10 mouse cellular contexts compared by ENCODE assay signal in the genomic region with DNA sequence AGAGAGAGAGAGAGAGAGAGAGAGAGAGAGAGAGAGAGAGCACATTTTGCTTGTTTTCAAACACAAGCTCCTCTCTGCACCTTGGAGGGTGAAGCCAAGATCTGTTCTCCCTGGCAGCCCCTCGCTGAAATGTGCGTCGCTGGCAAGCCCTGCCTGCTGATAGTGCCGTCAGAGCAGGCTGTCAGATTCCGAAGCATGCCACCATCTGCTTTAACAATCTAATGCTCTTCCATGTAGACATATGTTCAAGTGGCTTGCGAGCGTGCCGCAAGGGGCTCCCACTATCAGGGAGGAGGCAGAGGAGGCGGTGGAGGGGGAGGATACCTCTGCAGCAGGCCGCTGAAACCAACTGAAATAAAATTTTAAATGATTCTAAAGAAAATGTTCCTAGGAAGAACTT.
DNase-seq lines count a peak whose midpoint lies in the region; ATAC-seq and TF ChIP-seq lines count a peak whose summit lies in the region.
"Had no signal": no experiment of that assay in that cellular context is flagged by ENCODE, and none has a peak within 500 bp of the region (broad histone marks: within the 10 kb centered on the region; RNA-seq: fewer than 3 reads in every experiment).

No protein-coding gene starts in this region.

- H3K4me1 ChIP-seq in heart, embryonic 16.5 days (ENCODE audit: control insufficient read depth, insufficient read depth, low read length): peaks cover 33% of the 10 kb centered on the region
- H3K4me1 ChIP-seq in neural tube, embryonic 14.5 days (ENCODE audit: control insufficient read depth, insufficient read depth, low read length): peaks cover 6% of the 10 kb centered on the region; the same call in 1 of the 2 replicates
- H3K4me1 ChIP-seq in kidney, embryonic 16.5 days (ENCODE audit: insufficient read depth, low read length): peaks cover 25% of the 10 kb centered on the region

- WGBS in heart, embryonic 16.5 days: 26% methylated on average over 10 of the region's 10 CpGs
- WGBS in neural tube, embryonic 14.5 days: 23% methylated on average over 10 of the region's 10 CpGs
- 56% methylated on average over 10 of the region's 10 CpGs for WGBS in kidney, embryonic 16.5 days

- peak overlapping the region; percentile 55 for H3K4me2 ChIP-seq in heart, embryonic 16.5 days (ENCODE audit: low read depth, low read length)
- H3K4me2 ChIP-seq in neural tube, embryonic 14.5 days (ENCODE audit: low read depth, low read length): peak overlapping the region; percentile 3; the same call in 1 of the 2 replicates
- no peak overlapping the region for H3K4me2 ChIP-seq in kidney, embryonic 16.5 days (replicated peaks; ENCODE audit: low read depth, low read length)

- H3K36me3 ChIP-seq in heart, embryonic 16.5 days (ENCODE audit: control insufficient read depth, insufficient read depth): no peaks in the 10 kb centered on the region
- H3K36me3 ChIP-seq in neural tube, embryonic 14.5 days (ENCODE audit: control insufficient read depth, insufficient read depth, low read length): no peaks in the 10 kb centered on the region
- H3K36me3 ChIP-seq in kidney, embryonic 16.5 days (ENCODE audit: insufficient read depth, low read length): no peaks in the 10 kb centered on the region

- no peak for ATAC-seq in heart, embryonic 16.5 days (replicated peaks; ENCODE audit: extremely low read depth, insufficient read depth, low FRiP score)
- ATAC-seq in neural tube, embryonic 14.5 days (ENCODE audit: low read depth): no peak
- no peak for ATAC-seq in kidney, embryonic 16.5 days (ENCODE audit: low FRiP score, low TSS enrichment)

- H3K27me3 ChIP-seq in heart, embryonic 16.5 days (ENCODE audit: control insufficient read depth, insufficient read depth, low read length): 0 out of 2 replicates have a peak, but pooled peaks cover 2% of the 10 kb centered on the region
- H3K27me3 ChIP-seq in neural tube, embryonic 14.5 days (ENCODE audit: control insufficient read depth, insufficient read depth, low read length): no peaks in the 10 kb centered on the region
- no peaks in the 10 kb centered on the region; the same call in 1 of the 2 replicates for H3K27me3 ChIP-seq in kidney, embryonic 16.5 days (ENCODE audit: insufficient read depth, low read length)

- TF ChIP-seq CTCF in layer of hippocampus, adult 2 months (conservative IDR thresholded peaks at IDR 0.05): no peak

- no peak for DNase-seq in heart, postnatal 25 days (ENCODE audit: low spot score)
- DNase-seq in cerebellum, adult 9-10 months: peak; percentile 80
- DNase-seq in layer of hippocampus, adult 2 months (ENCODE audit: low spot score in 2 of 2): peak; percentile 41 to 71
- DNase-seq in gastrocnemius, postnatal 4 days (ENCODE audit: low spot score in 2 of 2): no peak
- DNase-seq in adrenal gland, adult 18-20 months (ENCODE audit: low spot score in 2 of 2): no peak
- DNase-seq: adrenal gland, postnatal 10 days had no signal

- 0 out of 2 replicates have a peak overlapping the region, but pooled peaks have one; percentile 27 for H3K27ac ChIP-seq in heart, embryonic 16.5 days (ENCODE audit: low read length)
- H3K27ac ChIP-seq in layer of hippocampus, adult 2 months: no peak overlapping the region
- H3K27ac ChIP-seq in neural tube, embryonic 14.5 days (ENCODE audit: low read depth, low read length): no peak overlapping the region; the same call in 1 of the 2 replicates
- no peak overlapping the region for H3K27ac ChIP-seq in kidney, embryonic 16.5 days (ENCODE audit: low read length)
- H3K27ac ChIP-seq: liver, embryonic 14.5 days had no signal

- no peak overlapping the region for H3K4me3 ChIP-seq in heart, embryonic 16.5 days (ENCODE audit: low read length)
- H3K4me3 ChIP-seq in layer of hippocampus, adult 2 months: no peak overlapping the region
- H3K4me3 ChIP-seq in neural tube, embryonic 14.5 days (ENCODE audit: low read depth, low read length): no peak overlapping the region
- H3K4me3 ChIP-seq in kidney, embryonic 16.5 days (ENCODE audit: low read length): no peak overlapping the region

- intact Hi-C loops in heart, postnatal 25 days (cut with DNase I): no loop called here

- peak overlapping the region; percentile 42; the same call in 1 of the 2 replicates for H3K9ac ChIP-seq in heart, embryonic 16.5 days (ENCODE audit: low read length)
- no peak overlapping the region for H3K9ac ChIP-seq in neural tube, embryonic 14.5 days (replicated peaks; ENCODE audit: low read depth, low read length)
- H3K9ac ChIP-seq in kidney, embryonic 16.5 days (replicated peaks; ENCODE audit: low read length): no peak overlapping the region
- H3K9ac ChIP-seq: liver, embryonic 14.5 days had no signal

- H3K9me3 ChIP-seq in heart, embryonic 16.5 days (replicated peaks; ENCODE audit: control insufficient read depth, low read length): no peaks in the 10 kb centered on the region
- no peaks in the 10 kb centered on the region for H3K9me3 ChIP-seq in neural tube, embryonic 14.5 days (ENCODE audit: control insufficient read depth, low read length)
- no peaks in the 10 kb centered on the region for H3K9me3 ChIP-seq in kidney, embryonic 16.5 days (ENCODE audit: low read length)

Comparison
In these comparisons a context has a peak if more than half of its experiments do, and no peak if none do; other contexts are left out.
1. DNase-seq: peak in cerebellum, adult 9-10 months (single experiment) and layer of hippocampus, adult 2 months (2 of 2); none in heart, postnatal 25 days (single experiment), gastrocnemius, postnatal 4 days (0 of 2) and adrenal gland, adult 18-20 months (0 of 2).